Mouse (Mus musculus) midbrain, embryonic 12.5 days (tissue): ENCODE results near the gene Pax3. TPM values are rescaled to one million over a fixed set of nuclear protein-coding genes. Genes with fewer than 3 reads are reported as not detected.

Experiments used
- ATAC-seq: fragments of 200-750 bp; cut with Nextera tagmentation; 2 replicates; pipeline ENCODE4 v1.8.0; 2017; ENCODE audit warnings: low read depth, moderate TSS enrichment, moderate library complexity; ENCODE audit not compliant: low FRiP score
- H3K27ac ChIP-seq: fragments of 300-500 bp; sonication (generic); replicated peaks from 2 replicates; pipeline ENCODE4 v1.5.1; 2016; ENCODE audit warnings: mild to moderate bottlenecking
- H3K27me3 ChIP-seq: fragments of 300-500 bp; sonication (generic); 2 replicates; pipeline ENCODE4 v1.6.1; 2016; ENCODE audit warnings: mild to moderate bottlenecking
- H3K36me3 ChIP-seq: fragments of 300-500 bp; sonication (generic); 2 replicates; pipeline ENCODE4 v1.6.1; 2016
- H3K4me1 ChIP-seq: fragments of 300-500 bp; sonication (generic); 2 replicates; pipeline ENCODE4 v1.6.1; 2016
- H3K4me2 ChIP-seq: fragments of 300-500 bp; sonication (generic); replicated peaks from 2 replicates; pipeline ENCODE4 v1.6.1; 2016; ENCODE audit warnings: mild to moderate bottlenecking, moderate library complexity
- H3K4me3 ChIP-seq: fragments of 300-500 bp; sonication (generic); 2 replicates; pipeline ENCODE4 v1.5.1; 2016; ENCODE audit warnings: mild to moderate bottlenecking
- H3K9ac ChIP-seq: fragments of 300-500 bp; sonication (generic); replicated peaks from 2 replicates; pipeline ENCODE4 v1.6.1; 2016; ENCODE audit warnings: mild to moderate bottlenecking, moderate library complexity
- H3K9me3 ChIP-seq: fragments of 300-500 bp; sonication (generic); 2 replicates; pipeline ENCODE4 v1.6.1; 2016; ENCODE audit warnings: mild to moderate bottlenecking
- WGBS: fragments of 180-500 bp; shearing (Covaris S2); methylation state at CpG from one replicate; pipeline ENCODE4 v1.1.7; 2016; 5-methylcytosine and 5-hydroxymethylcytosine counted together
- polyA plus RNA-seq: library from polyadenylated mRNA; unstranded; fragments of >200 nt; fragmentation: Nextera tagmentation; extraction: Ambion mirVana; gene quantifications from 2 replicates; pipeline ENCODE4 v1.2.1, GENCODE M21; 2016

The Pax3 gene
- polyA plus RNA-seq, result 53.6 and 61.9 TPM in 2 replicates

DNA sequence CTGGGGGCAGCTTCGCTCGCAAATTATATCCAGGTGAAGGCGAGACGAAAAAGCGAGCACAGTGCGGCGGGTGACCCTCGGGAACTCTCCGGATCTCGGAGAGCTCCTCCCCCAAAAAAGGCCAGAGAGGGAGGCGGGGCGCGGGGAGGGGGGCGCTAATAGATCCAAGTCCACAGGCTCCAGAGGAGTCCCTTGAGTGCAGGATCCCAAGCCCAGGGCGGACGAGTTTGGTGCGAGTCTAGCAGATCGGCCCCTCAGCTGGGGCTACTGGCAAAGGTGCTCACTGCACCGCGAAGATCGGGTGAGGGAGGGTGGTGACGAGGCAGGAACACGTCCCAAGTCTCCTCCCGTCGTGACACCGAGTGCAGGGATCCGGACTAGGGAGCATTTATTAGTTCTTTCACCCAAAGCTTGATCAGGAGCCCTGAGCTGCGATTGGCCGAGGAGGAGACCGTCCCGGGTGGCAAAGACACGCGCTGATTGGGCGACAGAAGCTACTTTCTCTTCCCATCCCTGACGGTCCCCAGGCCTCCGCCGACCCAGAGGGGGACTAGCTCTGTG is at the start of gene Pax3:
Gene Pax3, minus strand, starts transcription at position 384 of the 561 bp plus-strand sequence.
- under 1% methylated on average over 37 of the region's 37 CpGs for WGBS
- H3K4me3 ChIP-seq, result peak within 1 kb of the TSS; percentile 67
- no peaks in the 10 kb centered on the region for H3K9me3 ChIP-seq
- peaks cover 92% of the 10 kb centered on the region for H3K27me3 ChIP-seq
- H3K4me1 ChIP-seq, result peaks cover 17% of the 10 kb centered on the region
- H3K27ac ChIP-seq, result peak within 1 kb of the TSS; percentile 92
- 0 out of 2 replicates have a peak, but pooled peaks cover 8% of the 10 kb centered on the region for H3K36me3 ChIP-seq
- H3K4me2 ChIP-seq, result peak within 1 kb of the TSS; percentile 72
- peak; percentile 83 for ATAC-seq
- H3K9ac ChIP-seq, result peak within 1 kb of the TSS; percentile 79

GRCm38 (mm10) chr1:78234306-78234705 is 37.4 kb upstream of the Pax3 start:
- no peaks in the 10 kb centered on the region for H3K9me3 ChIP-seq
- no peaks in the 10 kb centered on the region for H3K36me3 ChIP-seq
- no peak overlapping the region for H3K4me2 ChIP-seq
- no peaks in the 10 kb centered on the region for H3K27me3 ChIP-seq
- H3K27ac ChIP-seq, result no peak overlapping the region
- no peak overlapping the region for H3K4me3 ChIP-seq
- ATAC-seq, result no peak
- no peak overlapping the region for H3K9ac ChIP-seq
- no peaks in the 10 kb centered on the region for H3K4me1 ChIP-seq
- 88% methylated on average over 5 of the region's 5 CpGs for WGBS

- Histone ChIP-seq H3K9me3 (no peaks in the 10 kb centered on the region), H3K9ac (no peak overlapping the region), H3K4me2 (no peak overlapping the region), H3K4me1 (no peaks in the 10 kb centered on the region), H3K27ac (no peak overlapping the region), H3K27me3 (peaks cover 3% of the 10 kb centered on the region), H3K36me3 (no peaks in the 10 kb centered on the region), H3K4me3 (no peak overlapping the region)
- 88% methylated on average over 10 of the region's 10 CpGs for WGBS
- ATAC-seq, result no peak
These were observed 35.1 kb upstream of the Pax3 start for GRCm38 (mm10) chr1:78231901-78232546.

- ATAC-seq, result no peak
- Histone ChIP-seq H3K4me2 (no peak overlapping the region), H3K36me3 (no peaks in the 10 kb centered on the region), H3K4me1 (no peaks in the 10 kb centered on the region), H3K27me3 (peaks cover 3% of the 10 kb centered on the region), H3K9ac (no peak overlapping the region), H3K9me3 (no peaks in the 10 kb centered on the region), H3K4me3 (no peak overlapping the region), H3K27ac (no peak overlapping the region)
These were observed 32.9 kb upstream of the Pax3 start for GRCm38 (mm10) chr1:78229801-78230200.

GRCm38 (mm10) chr1:78228771-78229170 is 31.8 kb upstream of the Pax3 start:
- Histone ChIP-seq H3K4me3 (no peak overlapping the region), H3K9ac (no peak overlapping the region), H3K27ac (no peak overlapping the region), H3K27me3 (peaks cover 7% of the 10 kb centered on the region), H3K4me2 (no peak overlapping the region), H3K9me3 (no peaks in the 10 kb centered on the region), H3K36me3 (no peaks in the 10 kb centered on the region), H3K4me1 (no peaks in the 10 kb centered on the region)
- ATAC-seq, result no peak
- 71% methylated on average over 5 of the region's 5 CpGs for WGBS

- H3K4me3 ChIP-seq, result peak overlapping the region; percentile 66
- 2% methylated on average over 19 of the region's 19 CpGs for WGBS
- peak overlapping the region; percentile 66; the same call in 1 of the 2 replicates for H3K9ac ChIP-seq
- peaks cover 26% of the 10 kb centered on the region for H3K4me1 ChIP-seq
- H3K36me3 ChIP-seq, result no peaks in the 10 kb centered on the region
- H3K27ac ChIP-seq, result no peak overlapping the region
- peaks cover 79% of the 10 kb centered on the region for H3K27me3 ChIP-seq
- H3K4me2 ChIP-seq, result peak overlapping the region; percentile 95
- no peaks in the 10 kb centered on the region for H3K9me3 ChIP-seq
- ATAC-seq, result peak; percentile 12; the same call in 1 of the 2 replicates
These were observed 21.3 kb upstream of the Pax3 start for GRCm38 (mm10) chr1:78218057-78218780.

- H3K4me1 ChIP-seq, result peaks cover 26% of the 10 kb centered on the region
- WGBS, result under 1% methylated on average over 73 of the region's 79 CpGs
- H3K4me3 ChIP-seq, result peak overlapping the region; percentile 66
- peak overlapping the region; percentile 66 for H3K9ac ChIP-seq
- peak; percentile 57; the same call in 1 of the 2 replicates for ATAC-seq
- peak overlapping the region; percentile 95 for H3K4me2 ChIP-seq
- H3K27ac ChIP-seq, result no peak overlapping the region
- peaks cover 87% of the 10 kb centered on the region for H3K27me3 ChIP-seq
- no peaks in the 10 kb centered on the region for H3K36me3 ChIP-seq
- H3K9me3 ChIP-seq, result no peaks in the 10 kb centered on the region
These were observed 20.5 kb upstream of the Pax3 start for GRCm38 (mm10) chr1:78217151-78218034.

- under 1% methylated on average over 64 of the region's 79 CpGs for WGBS
- Histone ChIP-seq H3K9ac (peak overlapping the region; percentile 66), H3K36me3 (no peaks in the 10 kb centered on the region), H3K27ac (no peak overlapping the region), H3K4me1 (peaks cover 26% of the 10 kb centered on the region), H3K4me2 (peak overlapping the region; percentile 95), H3K27me3 (peaks cover 94% of the 10 kb centered on the region), H3K9me3 (no peaks in the 10 kb centered on the region), H3K4me3 (peak overlapping the region; percentile 66)
- ATAC-seq, result peak; percentile 59; the same call in 1 of the 2 replicates
These were observed 19.7 kb upstream of the Pax3 start for GRCm38 (mm10) chr1:78216509-78217141.

DNA sequence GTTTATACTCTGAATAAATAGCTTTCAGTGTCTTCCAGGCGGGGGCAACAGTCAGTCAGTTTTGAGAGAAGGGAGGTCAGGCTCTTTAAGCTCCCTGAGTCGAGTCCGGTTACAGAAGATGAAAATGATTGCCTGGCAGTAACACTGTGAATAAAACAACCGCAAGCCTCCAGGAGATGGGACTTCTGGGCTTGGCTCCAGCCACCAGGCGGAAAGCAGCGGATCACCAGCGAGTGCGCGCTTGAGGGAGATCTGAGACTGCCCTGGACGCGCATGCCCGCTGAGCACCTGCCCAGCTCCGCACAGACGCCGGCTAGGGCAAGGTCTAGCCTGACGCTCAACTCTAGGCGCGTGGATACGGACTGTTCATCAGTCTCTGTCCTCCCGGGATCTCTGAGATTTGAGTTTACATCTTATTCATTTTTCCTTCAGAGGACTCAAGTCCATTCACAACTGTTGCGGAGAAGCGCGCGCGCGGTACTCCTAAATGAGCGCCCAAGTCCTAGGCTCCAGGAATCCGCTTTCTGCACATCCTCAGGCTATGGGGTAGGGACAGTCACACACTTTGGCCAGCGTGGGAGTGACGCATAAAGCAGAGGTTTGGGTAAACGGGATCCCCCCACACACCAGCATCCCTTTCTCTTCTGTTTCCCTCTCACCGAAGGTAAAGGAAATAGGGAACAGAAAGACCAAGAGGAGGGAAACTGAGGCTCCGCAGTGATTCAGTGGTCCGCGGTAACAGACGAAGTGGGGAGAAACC is 19.0 kb upstream of the Pax3 start:
- Histone ChIP-seq H3K27ac (no peak overlapping the region), H3K4me3 (peak overlapping the region; percentile 66), H3K4me2 (peak overlapping the region; percentile 95), H3K4me1 (peaks cover 26% of the 10 kb centered on the region), H3K27me3 (peaks cover 92% of the 10 kb centered on the region), H3K36me3 (no peaks in the 10 kb centered on the region), H3K9me3 (no peaks in the 10 kb centered on the region), H3K9ac (peak overlapping the region; percentile 66; the same call in 1 of the 2 replicates)
- under 1% methylated on average over 36 of the region's 36 CpGs for WGBS
- ATAC-seq, result peak; percentile 66

DNA sequence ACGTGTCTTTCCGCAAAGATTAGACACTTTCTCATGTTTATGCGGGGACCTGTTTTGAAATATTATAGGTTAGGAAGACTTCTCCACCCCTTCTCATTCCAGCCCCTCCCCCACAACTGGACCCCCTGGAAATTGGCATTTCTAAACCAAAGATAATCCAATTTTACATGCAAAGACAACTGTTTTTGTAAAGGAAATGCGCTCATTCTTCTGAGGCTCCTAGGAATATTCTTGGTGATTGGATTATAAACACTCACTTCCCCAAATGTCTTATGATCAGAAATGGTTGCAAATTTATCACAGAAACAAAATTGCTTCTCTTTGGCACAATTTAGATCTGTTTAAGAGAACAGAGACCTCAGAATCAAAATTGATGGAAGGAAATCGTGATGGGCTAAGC is 14.1 kb upstream of the Pax3 start:
- Histone ChIP-seq H3K4me1 (peaks cover 4% of the 10 kb centered on the region), H3K36me3 (no peaks in the 10 kb centered on the region), H3K9me3 (no peaks in the 10 kb centered on the region), H3K4me2 (peak overlapping the region; percentile 30), H3K27ac (no peak overlapping the region), H3K4me3 (no peak overlapping the region), H3K9ac (no peak overlapping the region), H3K27me3 (peaks cover 94% of the 10 kb centered on the region)
- ATAC-seq, result no peak
- WGBS, result 2% methylated on average over 5 of the region's 5 CpGs
